Mouse (Mus musculus) spleen, postnatal 10 days (tissue): Measurements from ENCODE around the gene Plpp4.

ENCODE experiments used
- DNase-seq, 2 experiments: peaks; one replicate each; pipeline ENCODE4 v3.0.0; 2021 to 2022; ENCODE audit warnings: low spot score in 2 of 2

Plpp4 gene

DNA sequence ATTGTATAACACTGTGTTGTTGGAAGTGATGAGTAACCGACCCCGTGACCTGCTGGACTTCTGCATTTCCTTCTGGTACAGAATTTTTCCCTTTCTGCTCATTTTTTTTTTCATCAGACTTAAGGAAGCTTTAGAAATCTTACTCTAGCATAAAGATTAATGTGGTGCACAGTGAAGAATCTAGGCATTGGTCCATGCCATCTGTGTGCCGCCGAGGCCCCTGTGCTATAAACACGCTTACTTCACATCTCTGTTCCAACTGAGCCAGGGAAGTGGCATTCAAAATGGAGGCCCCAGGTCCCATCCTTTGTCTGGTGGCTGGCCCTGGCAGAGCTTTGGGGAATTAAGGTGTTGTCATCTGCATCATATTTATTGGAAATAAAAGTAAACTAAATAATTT is 44.8 kb downstream of the Plpp4 start:
- no peak for DNase-seq

DNA sequence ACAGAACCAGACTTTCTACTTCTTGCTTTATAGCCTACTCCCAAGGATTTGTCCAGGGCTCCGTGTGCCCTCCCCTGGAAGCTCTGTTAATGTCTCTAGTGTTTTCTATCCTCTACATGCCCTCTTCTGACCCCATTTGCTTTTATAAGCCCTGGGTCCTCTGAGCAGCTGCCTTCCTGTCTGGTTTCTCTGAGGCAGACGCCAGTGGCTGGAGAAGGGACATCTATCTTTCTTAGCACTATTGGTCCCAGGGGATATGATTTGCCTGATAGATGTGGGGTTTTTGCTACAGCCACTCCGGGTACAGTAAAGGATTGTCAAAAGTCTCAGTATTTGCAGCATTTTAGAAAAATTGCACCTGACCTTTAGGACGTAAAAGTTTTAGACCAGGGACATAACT is 46.5 kb downstream of the Plpp4 start:
- DNase-seq: no peak

DNA sequence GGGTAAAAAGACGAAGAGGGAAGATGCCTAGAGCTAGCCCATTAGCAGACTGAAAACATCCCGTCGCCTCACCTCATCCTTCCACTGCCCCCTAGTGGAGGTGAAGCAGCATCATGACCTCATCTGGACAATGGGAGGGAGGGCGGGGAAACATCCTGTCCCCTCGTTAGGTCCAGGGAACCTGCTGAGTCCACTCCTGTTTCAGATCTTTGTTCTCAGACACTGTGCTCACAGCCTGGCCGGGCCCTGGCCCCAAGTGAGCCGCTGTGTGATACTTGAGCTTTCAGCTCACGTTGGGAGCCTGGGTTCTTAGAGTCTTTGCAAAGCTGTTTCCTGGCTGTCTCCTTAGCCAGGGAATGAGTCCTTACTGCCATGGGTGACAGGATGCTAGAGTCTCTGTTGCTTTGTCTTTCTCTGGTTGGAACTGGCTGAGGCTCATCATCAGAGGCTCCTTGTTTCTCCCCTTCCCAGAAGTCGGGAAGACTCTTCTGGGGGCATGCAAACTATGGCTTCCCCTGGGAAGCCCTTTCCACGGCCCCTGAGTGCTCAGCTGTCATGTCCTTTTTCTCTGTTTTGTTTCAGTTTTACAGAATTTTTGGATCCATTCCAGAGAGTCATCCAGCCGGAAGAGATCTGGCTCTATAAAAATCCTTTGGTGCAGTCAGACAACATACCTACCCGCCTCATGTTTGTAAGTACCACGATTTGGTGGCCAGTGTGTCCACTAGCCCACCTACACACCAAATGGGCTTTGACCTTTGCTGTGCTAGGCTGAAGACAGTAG is 50.4 kb downstream of the Plpp4 start:
- no peak for DNase-seq

DNA sequence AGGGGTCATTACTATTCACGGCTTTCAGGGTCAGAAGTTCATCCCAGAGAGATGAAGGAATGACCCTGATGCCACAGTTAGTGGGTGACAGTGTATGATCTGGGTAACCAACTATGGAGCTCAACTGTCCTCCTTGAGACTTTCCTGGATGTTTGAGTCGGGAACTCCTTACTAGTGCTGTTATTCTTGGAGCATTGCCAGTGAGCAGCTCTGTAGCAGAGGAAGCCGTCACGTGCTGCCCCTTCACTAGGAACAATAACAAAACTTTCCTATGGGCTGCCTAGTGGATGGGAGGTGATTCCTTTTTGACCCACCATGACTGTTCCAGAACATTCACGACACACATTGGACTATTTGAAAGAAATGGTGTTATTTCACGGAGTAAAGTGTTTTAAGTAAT is 51.8 kb downstream of the Plpp4 start:
- DNase-seq: no peak

DNA sequence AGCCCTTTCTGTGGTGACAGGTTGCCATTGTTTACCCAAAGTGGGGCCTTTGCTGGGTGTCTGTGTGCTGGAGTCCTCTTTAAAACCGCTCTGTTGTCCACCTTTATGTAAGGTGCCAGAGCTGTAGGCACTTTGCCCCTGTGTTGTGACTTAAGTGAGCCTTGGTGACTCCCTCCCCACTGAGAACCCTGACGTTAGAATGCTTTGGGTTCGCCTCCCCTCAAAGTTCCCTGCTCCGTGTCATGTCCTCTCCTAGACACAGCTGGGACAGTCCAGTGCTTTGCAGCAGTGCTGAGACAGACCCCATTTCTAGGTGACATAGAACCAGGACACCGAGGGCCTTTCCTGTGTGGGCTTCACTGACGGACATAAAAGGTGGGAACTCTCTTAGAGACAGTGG is 55.7 kb downstream of the Plpp4 start:
- no peak for DNase-seq

DNA sequence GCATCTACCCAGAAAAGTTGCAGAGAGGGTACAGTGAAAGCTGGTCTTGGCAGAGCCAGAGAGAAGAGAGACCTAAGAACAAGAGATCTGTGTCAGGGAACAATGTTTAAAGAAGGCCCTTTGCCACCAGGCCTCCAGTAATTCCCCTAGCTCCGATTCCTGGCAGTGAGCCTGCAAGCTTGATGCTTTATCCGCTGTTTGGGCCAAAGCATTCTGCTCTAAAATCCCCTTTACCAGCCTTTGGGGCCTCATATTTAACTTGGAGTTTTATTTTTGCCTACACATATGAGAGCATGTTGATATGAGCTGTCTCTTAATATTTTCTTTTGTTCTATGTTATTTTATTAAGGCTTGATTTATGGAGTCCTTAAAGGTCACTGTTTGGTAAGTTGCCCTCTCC is 57.1 kb downstream of the Plpp4 start:
- no peak for DNase-seq

DNA sequence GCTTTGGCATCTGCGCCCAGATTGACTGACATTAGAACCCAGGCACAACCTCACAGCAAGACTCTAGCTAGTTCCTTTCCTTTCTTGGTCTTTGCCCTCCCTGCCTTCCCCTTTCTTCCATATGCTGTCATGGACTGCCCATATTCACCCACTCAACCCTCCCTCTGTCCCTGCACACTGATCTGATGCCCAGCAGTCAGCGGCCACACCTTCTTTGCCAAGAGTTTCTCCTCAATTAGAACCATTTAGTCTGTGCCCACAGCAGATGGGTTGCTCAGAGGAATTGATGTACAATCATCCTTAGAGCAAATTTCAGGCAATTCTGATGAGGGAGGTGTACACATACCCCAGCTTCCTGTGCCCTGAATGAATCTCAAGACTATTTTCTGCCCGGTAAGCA is 83.3 kb downstream of the Plpp4 start:
- no peak for DNase-seq

DNA sequence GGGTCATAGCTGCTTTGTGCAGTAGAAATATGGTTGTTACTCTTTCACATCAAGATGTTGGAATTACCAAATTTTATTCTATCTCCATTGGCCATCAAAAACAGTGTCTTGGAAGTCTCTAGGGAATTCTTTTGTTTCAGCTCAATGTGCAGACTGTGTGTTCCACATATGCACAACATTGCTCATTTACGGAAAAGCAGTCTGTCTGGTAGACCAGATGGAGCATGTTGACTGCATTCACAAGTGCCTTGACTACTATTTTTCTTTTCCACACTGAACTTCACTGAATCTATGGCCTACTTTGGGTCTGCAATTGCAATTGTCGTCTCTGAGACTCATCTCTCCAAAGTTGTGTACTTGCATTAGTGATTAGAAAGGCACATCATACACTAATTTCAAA is 98.7 kb downstream of the Plpp4 start:
- DNase-seq: no peak

DNA sequence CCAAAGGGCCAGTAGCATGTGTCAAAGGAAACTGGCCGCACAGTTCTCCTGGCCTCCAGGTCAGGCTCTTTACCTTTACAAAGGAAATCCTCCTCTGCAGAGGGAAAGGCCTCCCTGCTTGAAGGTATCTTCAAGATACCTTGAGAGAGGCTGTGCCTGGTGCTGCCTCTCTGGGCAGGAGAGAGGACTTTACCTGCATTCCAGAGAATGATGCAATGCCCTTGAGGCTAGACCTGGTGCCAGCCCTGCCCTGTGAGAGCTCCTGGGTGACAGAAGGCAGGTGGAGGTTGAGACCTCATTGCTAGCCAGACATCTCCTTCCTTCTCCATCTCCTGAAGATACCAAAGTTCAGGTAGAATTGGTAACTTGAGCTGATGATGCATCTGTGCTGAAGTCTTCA is 118.5 kb downstream of the Plpp4 start:
- DNase-seq: no peak

DNA sequence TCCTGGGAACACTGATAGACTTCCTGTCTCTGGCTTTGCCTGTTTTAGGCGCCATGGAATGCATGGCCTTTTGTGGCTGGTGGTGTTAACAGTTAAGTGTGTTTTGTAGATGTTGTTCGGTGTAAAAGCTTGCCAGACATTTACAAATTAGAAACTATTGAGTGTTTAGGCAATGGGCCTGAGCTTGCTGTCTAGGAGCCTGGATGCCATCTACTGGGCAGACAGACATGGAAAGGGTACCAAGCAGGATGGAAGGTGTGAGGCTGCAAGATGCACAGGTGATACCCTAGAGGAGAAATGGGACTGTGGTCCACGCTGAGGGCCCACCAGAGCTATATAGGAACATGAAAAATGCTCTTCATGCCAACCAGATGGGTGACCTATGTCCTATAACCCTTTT is 128.3 kb downstream of the Plpp4 start:
- DNase-seq: no peak

DNA sequence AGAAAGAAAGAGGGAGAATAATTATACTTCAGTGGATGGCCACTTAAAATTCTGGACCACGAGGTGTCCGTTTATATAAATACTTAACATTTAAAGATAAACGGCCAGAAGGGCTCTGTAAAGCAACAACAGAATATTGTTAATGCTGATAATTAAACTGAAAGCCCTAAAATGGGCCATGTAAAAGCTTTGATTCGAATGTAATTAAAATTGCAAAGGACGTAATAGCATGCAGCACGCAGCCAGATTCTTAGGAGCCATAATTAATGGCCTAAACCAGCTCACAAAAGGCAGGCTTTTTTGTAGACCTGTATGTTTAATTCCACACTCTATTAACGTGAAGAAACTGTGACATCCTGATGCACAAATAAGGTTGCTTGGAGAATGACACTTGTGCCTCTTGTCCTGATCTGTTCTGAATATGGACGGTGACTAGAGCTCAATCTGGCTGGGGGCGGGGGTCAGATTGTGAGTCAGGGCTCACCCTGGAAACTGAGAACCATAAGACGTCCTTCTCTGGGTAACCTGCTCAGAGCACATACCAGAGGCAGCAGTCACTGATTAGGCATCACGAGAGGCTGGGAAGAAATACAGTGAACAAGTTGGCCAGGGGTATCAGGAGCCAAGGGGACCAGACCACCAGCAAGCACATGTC is 136.1 kb downstream of the Plpp4 start:
- DNase-seq: no peak

DNA sequence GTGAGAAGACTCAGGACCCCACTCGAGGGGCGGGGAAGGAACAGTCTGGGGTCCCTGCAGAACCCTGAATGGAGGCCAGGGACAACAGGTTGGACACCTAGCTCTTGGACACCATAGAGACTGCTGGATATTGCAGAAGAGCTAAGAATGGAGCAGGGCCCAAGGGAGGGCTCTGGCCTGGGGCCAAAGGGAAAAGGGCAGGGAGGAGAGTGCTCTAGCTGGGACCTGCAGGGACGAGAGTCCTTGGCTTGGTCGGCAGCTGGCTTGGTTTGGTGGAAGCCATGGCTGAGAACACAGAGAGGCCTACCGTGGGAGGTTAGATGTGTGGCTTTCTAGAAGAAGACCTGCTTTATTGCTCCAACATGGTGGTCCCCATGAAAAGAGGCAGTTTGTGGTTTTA is 139.7 kb downstream of the Plpp4 start:
- DNase-seq: no peak

DNA sequence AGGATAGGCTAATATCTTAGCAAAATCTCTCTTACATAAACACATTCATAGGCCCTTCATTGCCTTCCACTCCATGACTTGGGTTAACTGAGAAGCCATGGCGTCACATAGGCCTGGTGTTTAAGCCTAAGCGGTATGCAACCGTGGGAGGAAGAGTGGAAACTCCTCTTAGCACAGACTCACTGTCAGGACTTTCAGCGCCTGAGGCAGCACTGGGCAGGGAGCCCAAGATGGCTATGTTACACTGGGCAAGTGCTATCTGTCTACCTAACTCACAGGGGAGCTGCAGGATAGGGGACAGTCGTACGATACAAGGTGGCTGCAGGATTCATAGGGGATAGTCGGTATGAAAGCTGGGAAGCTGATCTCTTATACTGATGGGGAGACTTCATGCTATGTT is 142.2 kb downstream of the Plpp4 start:
- DNase-seq: no peak

DNA sequence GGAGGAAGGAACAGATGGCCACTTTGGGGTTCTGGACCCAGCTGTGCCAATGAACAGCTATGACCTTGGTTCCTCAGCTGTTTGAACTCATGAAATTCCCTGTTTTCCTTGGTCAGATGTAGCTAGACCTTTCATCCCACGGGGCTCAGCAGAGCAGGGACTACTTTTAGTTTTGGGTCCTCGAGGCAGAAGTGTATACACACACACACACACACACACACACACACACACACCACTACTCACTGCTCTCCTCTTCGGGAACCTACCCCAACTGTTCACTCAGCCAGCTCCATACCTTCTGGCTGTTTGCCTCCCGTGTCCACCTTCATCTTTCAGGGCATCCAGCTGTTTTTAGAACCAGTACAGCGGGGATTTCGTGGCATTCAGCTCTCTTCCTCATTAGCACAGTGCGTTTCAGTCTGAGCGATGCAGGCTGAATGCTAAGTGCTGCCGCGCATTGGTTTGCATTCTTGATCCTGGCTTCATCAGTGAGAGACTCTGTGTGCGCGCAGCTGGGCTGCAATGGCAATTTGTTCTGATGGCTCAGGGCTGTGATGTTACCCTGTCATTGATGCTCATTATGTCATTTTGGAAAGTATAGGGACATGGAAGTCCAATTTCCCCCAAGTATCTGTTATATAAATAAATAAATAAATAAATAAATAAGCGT is 146.0 kb downstream of the Plpp4 start:
- no peak for DNase-seq

DNA sequence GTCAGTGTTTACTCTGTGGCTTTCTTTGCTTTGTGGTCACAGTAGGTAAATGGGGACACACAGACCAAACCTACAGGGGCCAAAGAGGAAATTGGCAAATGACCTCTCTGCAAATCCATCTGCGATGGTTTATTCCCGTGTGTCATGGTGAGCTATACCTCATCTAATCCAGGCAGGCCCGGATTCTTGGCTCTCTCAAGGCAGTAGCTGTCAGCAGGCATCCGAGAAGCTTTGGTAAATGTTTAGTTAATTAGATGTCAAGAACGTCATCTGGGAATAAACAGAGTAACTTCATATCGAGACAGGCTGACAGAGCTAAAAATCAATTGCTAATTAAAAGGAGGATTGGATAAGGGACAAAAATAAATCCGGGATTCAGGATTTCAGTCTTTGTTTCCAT is 149.2 kb downstream of the Plpp4 start:
- no peak for DNase-seq

DNA sequence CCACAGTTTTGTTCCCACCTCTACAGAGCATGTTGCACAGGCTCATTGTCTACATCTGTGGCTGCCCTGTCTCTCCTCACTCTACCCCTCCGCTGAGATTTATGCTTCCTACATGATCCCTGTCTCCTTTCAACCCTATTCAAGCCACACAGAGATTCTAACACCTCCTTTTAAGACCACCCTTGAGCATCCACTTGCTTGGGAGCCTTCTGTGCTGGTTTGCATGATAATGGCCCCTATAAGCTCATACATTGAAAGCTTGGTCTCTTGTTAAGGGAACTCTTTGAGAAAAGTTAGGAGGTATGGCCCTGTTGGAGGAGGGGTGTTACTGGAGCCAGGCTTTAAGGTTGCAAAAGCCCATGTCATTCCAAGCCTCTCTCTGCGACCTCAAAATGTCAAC is 155.9 kb downstream of the Plpp4 start:
- no peak for DNase-seq

DNA sequence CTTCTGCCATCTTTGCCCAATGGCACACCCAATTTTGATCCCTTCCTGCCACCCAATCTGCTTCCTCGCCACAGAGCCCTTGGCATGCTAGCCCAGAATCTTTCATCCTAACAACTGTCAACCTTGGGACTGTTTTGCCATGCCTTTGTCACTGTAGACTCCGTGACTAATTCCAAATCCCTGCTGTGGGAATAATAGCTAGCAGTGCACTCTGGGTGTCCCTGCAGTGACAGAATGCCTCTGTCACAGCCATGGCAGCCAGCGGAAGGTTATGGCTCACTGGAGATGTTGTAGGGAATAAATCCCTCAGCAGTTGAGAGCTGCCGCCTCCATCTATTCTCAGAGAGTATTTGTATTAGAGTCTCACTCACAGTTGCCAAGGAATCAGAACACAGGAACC is 158.3 kb downstream of the Plpp4 start:
- no peak for DNase-seq

DNA sequence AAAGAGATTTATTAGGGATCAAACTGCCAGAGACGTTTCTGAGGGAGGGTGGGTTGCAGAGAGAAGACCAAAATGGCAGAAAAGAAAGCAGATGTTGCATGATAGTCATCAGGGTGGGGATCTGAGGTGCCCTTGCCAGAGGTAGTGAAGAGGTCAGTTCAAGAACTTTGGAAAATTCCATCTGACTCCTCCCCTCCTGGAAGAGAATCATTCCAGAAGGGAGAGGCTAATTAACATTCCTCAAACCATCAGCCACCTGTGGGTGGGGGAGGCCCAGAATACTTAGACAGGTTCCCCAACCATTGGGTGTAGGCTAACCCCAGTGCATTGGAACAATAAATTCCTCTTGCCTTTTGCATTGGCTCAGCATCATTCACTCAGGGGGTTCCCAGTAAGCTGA is 164.3 kb downstream of the Plpp4 start:
- DNase-seq: no peak

DNA sequence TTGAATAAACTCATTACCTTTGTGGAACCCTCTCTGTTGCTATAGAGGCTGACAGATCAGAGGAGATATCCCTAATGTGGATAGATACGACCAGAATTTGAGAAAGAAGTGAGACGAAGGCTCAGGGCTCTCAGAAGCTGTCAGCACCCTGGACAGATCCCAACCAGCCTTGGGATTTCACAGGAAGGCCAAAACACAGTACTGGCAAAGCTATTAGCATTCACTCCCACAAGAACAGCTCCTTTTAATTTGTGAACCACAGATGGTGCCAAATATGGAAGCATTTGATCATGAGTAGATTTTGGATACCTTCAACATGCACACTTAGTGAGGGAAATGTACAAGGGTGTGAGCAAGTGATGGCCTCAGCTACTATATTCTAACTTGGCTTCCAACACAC is 168.7 kb downstream of the Plpp4 start:
- DNase-seq: no peak

DNA sequence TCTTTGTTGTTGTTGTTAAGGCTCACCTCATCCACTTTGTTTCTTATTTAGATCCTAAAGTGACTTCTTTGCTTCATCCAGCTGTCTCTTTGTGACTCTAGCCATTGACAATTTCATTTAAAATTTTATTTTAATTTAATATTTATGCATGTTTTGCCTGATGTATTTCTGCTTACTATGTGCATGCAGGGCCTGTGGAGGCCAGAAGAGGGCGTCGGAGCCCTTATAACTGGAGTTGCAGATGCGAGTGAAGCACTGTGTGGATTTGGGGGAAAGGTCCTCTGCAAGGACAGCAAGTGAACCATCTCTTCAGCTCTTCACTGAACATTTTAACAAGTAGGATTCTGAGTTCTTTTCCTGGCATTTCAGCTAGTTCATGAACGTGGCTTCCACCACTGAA is 172.0 kb downstream of the Plpp4 start:
- DNase-seq: no peak

DNA sequence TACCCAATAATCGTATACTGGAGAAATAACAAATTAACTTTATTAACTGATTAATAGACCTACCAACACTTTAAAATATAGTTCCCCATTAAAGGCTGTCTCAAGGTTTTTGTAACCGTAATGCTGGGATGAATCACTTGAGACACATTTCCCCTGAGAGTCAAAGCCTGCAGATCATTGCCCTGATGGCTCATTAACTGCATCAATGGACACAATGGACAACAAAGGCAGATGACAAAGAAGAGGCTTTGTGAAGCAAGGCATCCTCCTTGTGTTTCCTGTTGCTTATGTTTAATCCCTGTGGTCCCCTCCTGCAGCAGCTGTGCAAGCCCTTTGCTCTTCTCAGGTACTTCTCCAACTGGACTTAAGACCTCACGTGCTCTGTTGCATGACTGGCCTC is 173.1 kb downstream of the Plpp4 start:
- no peak for DNase-seq
